Mouse (Mus musculus): ENCODE results near the gene Best1. TPM values are rescaled to one million over a fixed set of nuclear protein-coding genes. Genes with fewer than 3 reads are reported as not detected.
A peak's percentile ranks its signal among the peaks of the same experiment; 100 is the strongest.

The Best1 gene
- polyA plus RNA-seq, 1 experiment from 2014 or later: 1.1 TPM

DNA sequence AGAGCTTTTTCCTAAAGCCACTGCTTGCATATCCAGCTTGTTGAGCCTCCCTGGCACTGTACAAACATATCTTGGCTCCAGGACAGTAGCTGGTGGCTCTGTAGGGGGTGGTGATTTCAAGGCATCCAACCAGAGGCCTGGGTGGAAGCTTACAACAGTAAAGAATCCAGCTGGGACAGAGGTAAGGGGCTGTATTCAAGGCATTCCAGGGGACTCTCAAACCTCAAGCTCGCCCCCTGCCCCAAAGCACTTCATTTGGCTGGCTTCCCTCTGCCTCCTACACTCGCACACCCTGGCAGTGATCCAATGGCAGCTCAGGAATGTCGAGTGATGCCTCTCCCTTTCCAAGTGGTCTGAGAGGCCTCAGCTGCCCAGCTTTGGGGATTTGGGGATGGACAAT lies 37.5 kb upstream of the Best1 start:
- 23% methylated on average over 3 of the region's 3 CpGs for WGBS
- H3K27me3 ChIP-seq: peaks cover 29% of the 10 kb centered on the region
- peaks cover 26% of the 10 kb centered on the region for H3K4me1 ChIP-seq
- no peak overlapping the region for H3K27ac ChIP-seq
- H3K36me3 ChIP-seq (replicated peaks): no peaks in the 10 kb centered on the region
- no peaks in the 10 kb centered on the region for H3K9me3 ChIP-seq
- no peak overlapping the region for H3K4me3 ChIP-seq (replicated peaks)
- ATAC-seq (ENCODE audit: low FRiP score): no peak
- H3K4me2 ChIP-seq: no peak overlapping the region
- H3K9ac ChIP-seq: no peak overlapping the region

DNA sequence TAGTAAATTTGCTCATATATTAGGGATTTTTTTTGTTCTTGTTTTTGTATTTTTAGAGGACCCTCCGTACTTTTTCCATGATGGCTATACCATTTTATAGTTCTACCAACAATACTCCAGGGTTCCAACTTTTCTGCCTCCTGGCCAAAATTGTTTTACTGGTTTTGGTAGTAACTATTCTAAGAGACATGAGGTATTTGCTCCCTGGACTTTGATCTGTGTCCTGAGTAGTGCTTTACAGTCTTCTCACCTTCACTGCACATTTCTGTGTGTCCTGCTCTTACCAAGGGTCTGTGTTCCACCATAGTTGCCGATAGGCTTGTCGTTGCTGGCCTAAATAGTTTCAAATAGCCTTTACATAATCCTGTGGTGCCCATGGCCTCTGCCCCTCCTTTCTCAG lies 36.9 kb upstream of the Best1 start:
- WGBS: 81% methylated on average over 3 of the region's 3 CpGs
- H3K9ac ChIP-seq: no peak overlapping the region
- H3K4me3 ChIP-seq (replicated peaks): no peak overlapping the region
- H3K27ac ChIP-seq: no peak overlapping the region
- peaks cover 26% of the 10 kb centered on the region for H3K4me1 ChIP-seq
- H3K4me2 ChIP-seq: no peak overlapping the region
- peaks cover 24% of the 10 kb centered on the region for H3K27me3 ChIP-seq
- no peak for ATAC-seq (ENCODE audit: low FRiP score)
- H3K9me3 ChIP-seq: no peaks in the 10 kb centered on the region
- H3K36me3 ChIP-seq (replicated peaks): no peaks in the 10 kb centered on the region

- H3K36me3 ChIP-seq (replicated peaks): no peaks in the 10 kb centered on the region
- 67% methylated on average over 2 of the region's 2 CpGs for WGBS
- peaks cover 25% of the 10 kb centered on the region for H3K4me1 ChIP-seq
- H3K27ac ChIP-seq: no peak overlapping the region
- H3K27me3 ChIP-seq: peaks cover 16% of the 10 kb centered on the region
- H3K9ac ChIP-seq: no peak overlapping the region
- ATAC-seq (ENCODE audit: low FRiP score): no peak
- no peak overlapping the region for H3K4me3 ChIP-seq (replicated peaks)
- no peaks in the 10 kb centered on the region for H3K9me3 ChIP-seq
- no peak overlapping the region for H3K4me2 ChIP-seq
These were observed 36.1 kb upstream of the Best1 start for GRCm38 (mm10) chr19:10037534-10037933.

- Histone ChIP-seq H3K4me2 (no peak overlapping the region), H3K27me3 (peaks cover 9% of the 10 kb centered on the region; the same call in 1 of the 2 replicates), H3K4me1 (peaks cover 8% of the 10 kb centered on the region), H3K4me3 (replicated peaks) (no peak overlapping the region), H3K9me3 (no peaks in the 10 kb centered on the region), H3K9ac (no peak overlapping the region), H3K27ac (no peak overlapping the region), H3K36me3 (replicated peaks) (no peaks in the 10 kb centered on the region)
- peak; percentile 77 for ATAC-seq (ENCODE audit: low FRiP score)
- 64% methylated on average over 8 of the region's 8 CpGs for WGBS
These were observed 33.5 kb upstream of the Best1 start for GRCm38 (mm10) chr19:10034785-10035447.

GRCm38 (mm10) chr19:10034356-10034755 lies 32.9 kb upstream of the Best1 start:
- H3K4me2 ChIP-seq: no peak overlapping the region
- no peak overlapping the region for H3K27ac ChIP-seq
- H3K27me3 ChIP-seq: peaks cover 3% of the 10 kb centered on the region; the same call in 1 of the 2 replicates
- WGBS: 85% methylated on average over 5 of the region's 5 CpGs
- ATAC-seq (ENCODE audit: low FRiP score): no peak
- no peak overlapping the region for H3K9ac ChIP-seq
- no peaks in the 10 kb centered on the region for H3K36me3 ChIP-seq (replicated peaks)
- no peaks in the 10 kb centered on the region for H3K9me3 ChIP-seq
- no peak overlapping the region for H3K4me3 ChIP-seq (replicated peaks)
- H3K4me1 ChIP-seq: peaks cover 8% of the 10 kb centered on the region

- 33% methylated on average over 8 of the region's 8 CpGs for WGBS
- H3K4me2 ChIP-seq: no peak overlapping the region
- no peaks in the 10 kb centered on the region for H3K36me3 ChIP-seq (replicated peaks)
- no peak overlapping the region for H3K27ac ChIP-seq
- no peaks in the 10 kb centered on the region; the same call in 1 of the 2 replicates for H3K4me1 ChIP-seq
- ATAC-seq (ENCODE audit: low FRiP score): peak; percentile 58
- H3K27me3 ChIP-seq: 0 out of 2 replicates have a peak, but pooled peaks cover 3% of the 10 kb centered on the region
- H3K4me3 ChIP-seq (replicated peaks): no peak overlapping the region
- H3K9ac ChIP-seq: no peak overlapping the region
- no peaks in the 10 kb centered on the region for H3K9me3 ChIP-seq
These were observed 32.0 kb upstream of the Best1 start for GRCm38 (mm10) chr19:10033211-10033973.

DNA sequence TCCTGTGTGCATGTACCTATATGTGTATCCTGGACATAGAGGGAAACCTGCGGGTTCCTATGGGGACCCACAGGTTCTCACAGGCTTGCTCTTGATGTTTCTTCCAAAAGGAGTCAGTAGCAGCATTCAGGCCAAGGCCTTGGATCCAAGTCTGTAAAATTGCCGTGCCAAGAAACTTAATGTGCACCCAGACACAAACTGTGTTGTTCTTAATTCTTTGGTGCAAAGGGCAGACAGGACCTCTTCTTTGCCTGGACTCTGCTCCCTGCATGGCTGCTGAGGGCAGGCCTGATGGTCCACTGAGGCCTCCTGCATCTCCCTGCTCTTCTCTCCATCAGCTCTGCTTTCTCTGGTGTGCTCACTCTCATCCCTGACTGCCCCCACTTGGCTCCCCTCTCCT lies 28.3 kb upstream of the Best1 start:
- Histone ChIP-seq H3K4me3 (replicated peaks) (no peak overlapping the region), H3K9ac (no peak overlapping the region), H3K27ac (no peak overlapping the region), H3K4me2 (no peak overlapping the region), H3K4me1 (no peaks in the 10 kb centered on the region; the same call in 1 of the 2 replicates), H3K27me3 (no peaks in the 10 kb centered on the region), H3K9me3 (no peaks in the 10 kb centered on the region), H3K36me3 (replicated peaks) (no peaks in the 10 kb centered on the region)
- no peak for ATAC-seq (ENCODE audit: low FRiP score)
- 84% methylated on average over 2 of the region's 2 CpGs for WGBS

- ATAC-seq (ENCODE audit: low FRiP score): 0 out of 2 replicates have a peak, but pooled peaks have one; percentile 33
- Histone ChIP-seq H3K27ac (peak overlapping the region; percentile 31; the same call in 1 of the 2 replicates), H3K27me3 (no peaks in the 10 kb centered on the region), H3K9ac (no peak overlapping the region), H3K4me1 (no peaks in the 10 kb centered on the region; the same call in 1 of the 2 replicates), H3K4me3 (replicated peaks) (no peak overlapping the region), H3K9me3 (no peaks in the 10 kb centered on the region), H3K4me2 (no peak overlapping the region), H3K36me3 (replicated peaks) (no peaks in the 10 kb centered on the region)
- 27% methylated on average over 8 of the region's 8 CpGs for WGBS
These were observed 23.9 kb upstream of the Best1 start for GRCm38 (mm10) chr19:10025169-10025875.

DNA sequence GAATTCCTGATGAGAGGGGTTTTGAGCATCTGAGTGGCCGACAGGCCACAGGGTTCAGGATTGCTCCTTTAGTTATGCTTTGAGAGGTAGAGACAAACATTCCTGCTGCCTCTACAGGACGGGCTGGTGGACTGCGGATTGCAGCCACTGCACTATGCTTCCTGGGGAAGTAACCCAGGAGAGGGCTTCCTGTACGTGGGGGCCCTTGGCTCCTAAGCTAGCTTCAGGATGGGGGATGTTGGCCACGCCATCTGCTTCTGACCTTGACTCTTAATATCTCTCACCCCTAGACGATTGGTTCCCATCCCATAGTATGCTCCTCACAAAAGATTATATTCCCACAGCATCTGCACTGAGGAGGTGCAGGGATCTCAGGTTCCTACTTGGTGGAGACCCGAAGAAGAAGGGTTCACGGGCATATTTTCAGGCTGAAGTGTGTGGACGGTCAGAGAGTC lies 21.9 kb upstream of the Best1 start:
- H3K4me2 ChIP-seq: no peak overlapping the region
- peaks cover 11% of the 10 kb centered on the region for H3K4me1 ChIP-seq
- H3K36me3 ChIP-seq (replicated peaks): no peaks in the 10 kb centered on the region
- no peak overlapping the region for H3K9ac ChIP-seq
- 0 out of 2 replicates have a peak overlapping the region, but pooled peaks have one; percentile 9 for H3K27ac ChIP-seq
- H3K27me3 ChIP-seq: peaks cover 12% of the 10 kb centered on the region; the same call in 1 of the 2 replicates
- no peak overlapping the region for H3K4me3 ChIP-seq (replicated peaks)
- WGBS: 68% methylated on average over 9 of the region's 9 CpGs
- H3K9me3 ChIP-seq: no peaks in the 10 kb centered on the region
- no peak for ATAC-seq (ENCODE audit: low FRiP score)

- no peak for ATAC-seq (ENCODE audit: low FRiP score)
- no peak overlapping the region for H3K4me2 ChIP-seq
- H3K27ac ChIP-seq: 0 out of 2 replicates have a peak overlapping the region, but pooled peaks have one; percentile 25
- no peaks in the 10 kb centered on the region for H3K36me3 ChIP-seq (replicated peaks)
- peaks cover 12% of the 10 kb centered on the region; the same call in 1 of the 2 replicates for H3K27me3 ChIP-seq
- 64% methylated on average over 5 of the region's 5 CpGs for WGBS
- H3K9me3 ChIP-seq: no peaks in the 10 kb centered on the region
- H3K4me3 ChIP-seq (replicated peaks): no peak overlapping the region
- peak overlapping the region; percentile 22; the same call in 1 of the 2 replicates for H3K9ac ChIP-seq
- H3K4me1 ChIP-seq: peaks cover 16% of the 10 kb centered on the region
These were observed 21.2 kb upstream of the Best1 start for GRCm38 (mm10) chr19:10022414-10023303.

GRCm38 (mm10) chr19:10021981-10022380 lies 20.5 kb upstream of the Best1 start:
- no peaks in the 10 kb centered on the region for H3K36me3 ChIP-seq (replicated peaks)
- H3K27ac ChIP-seq: no peak overlapping the region
- H3K4me1 ChIP-seq: peaks cover 21% of the 10 kb centered on the region
- 79% methylated on average over 2 of the region's 2 CpGs for WGBS
- no peak overlapping the region for H3K9ac ChIP-seq
- H3K4me3 ChIP-seq (replicated peaks): no peak overlapping the region
- H3K4me2 ChIP-seq: no peak overlapping the region
- H3K27me3 ChIP-seq: peaks cover 12% of the 10 kb centered on the region; the same call in 1 of the 2 replicates
- no peak for ATAC-seq (ENCODE audit: low FRiP score)
- no peaks in the 10 kb centered on the region for H3K9me3 ChIP-seq
